Mouse (Mus musculus) left cerebral cortex, adult 2 months (tissue): Measurements from ENCODE around the gene Mcat. TPM values are rescaled to one million over a fixed set of nuclear protein-coding genes. Genes with fewer than 3 reads are reported as not detected.

Experiments used
- DNase-seq, 2 experiments: peaks; one replicate each; pipeline ENCODE4 v3.0.0; 2021 to 2022; ENCODE audit warnings: low spot score in 2 of 2, mixed read lengths in 1 of 2; ENCODE audit errors: extremely low spot score in 1 of 2
- H3K27ac ChIP-seq: fragments of 200-600 bp; 2 replicates; pipeline ENCODE4 v1.8.1; 2022
- H3K4me3 ChIP-seq: fragments of 200-600 bp; 2 replicates; pipeline ENCODE4 v1.8.1; 2022
- CTCF ChIP-seq: fragments of 200-600 bp; IDR thresholded peaks from 2 replicates; pipeline ENCODE4 v1.8.1; 2022; ENCODE audit warnings: antibody characterized with exemption, mild to moderate bottlenecking, moderate library complexity
- intact Hi-C: fragments of 180-260 bp; cut with DNase I; formaldehyde crosslinking; loops from one replicate; pipeline ENCODE4 v1.15.1; 2025
- total RNA-seq, 2 experiments: library from RNA; stranded (reverse); gene quantifications; 2 replicates each; pipeline ENCODE4 v1.2.3; 2021

The Mcat gene
- total RNA-seq, 2 experiments from 2014 or later: 19.0 to 26.9 TPM

- intact Hi-C loops: no loop called here
- TF ChIP-seq CTCF: no peak
- no peak overlapping the region for H3K4me3 ChIP-seq
- H3K27ac ChIP-seq: no peak overlapping the region
- DNase-seq: no peak
Measured at GRCm38 (mm10) chr15:83573606-83574005, 10.0 kb upstream of the Mcat start.

GRCm38 (mm10) chr15:83572132-83572531, 8.5 kb upstream of the Mcat start:
- Histone ChIP-seq H3K27ac (no peak overlapping the region), H3K4me3 (no peak overlapping the region)
- intact Hi-C loops: no loop called here
- no peak for TF ChIP-seq CTCF
- no peak for DNase-seq

- no peak for TF ChIP-seq CTCF
- DNase-seq: no peak
- Histone ChIP-seq H3K27ac (no peak overlapping the region), H3K4me3 (no peak overlapping the region)
- intact Hi-C loops: no loop called here
Measured at GRCm38 (mm10) chr15:83571636-83572035, 8.0 kb upstream of the Mcat start.

GRCm38 (mm10) chr15:83570641-83571040, 7.1 kb upstream of the Mcat start:
- no peak for DNase-seq
- Histone ChIP-seq H3K4me3 (no peak overlapping the region), H3K27ac (no peak overlapping the region)
- peak; percentile 25 for TF ChIP-seq CTCF
- intact Hi-C loops: no loop called here

- intact Hi-C loops: no loop called here
- Histone ChIP-seq H3K27ac (no peak overlapping the region), H3K4me3 (no peak overlapping the region)
- TF ChIP-seq CTCF: no peak
- DNase-seq: no peak
Measured at GRCm38 (mm10) chr15:83569682-83570081, 6.1 kb upstream of the Mcat start.

GRCm38 (mm10) chr15:83568544-83568943, 5.0 kb upstream of the Mcat start:
- intact Hi-C loops: no loop called here
- DNase-seq: no peak
- Histone ChIP-seq H3K27ac (no peak overlapping the region), H3K4me3 (no peak overlapping the region)
- no peak for TF ChIP-seq CTCF

GRCm38 (mm10) chr15:83567728-83568127, 4.1 kb upstream of the Mcat start:
- Histone ChIP-seq H3K27ac (no peak overlapping the region), H3K4me3 (no peak overlapping the region)
- no peak for DNase-seq
- TF ChIP-seq CTCF: no peak
- intact Hi-C loops: no loop called here

GRCm38 (mm10) chr15:83566006-83566405, 2.4 kb upstream of the Mcat start:
- TF ChIP-seq CTCF: no peak
- no peak overlapping the region for H3K27ac ChIP-seq
- intact Hi-C loops: no loop called here
- DNase-seq: no peak
- no peak overlapping the region for H3K4me3 ChIP-seq

- no peak overlapping the region for H3K27ac ChIP-seq
- H3K4me3 ChIP-seq: no peak overlapping the region
- intact Hi-C loops: no loop called here
- no peak for TF ChIP-seq CTCF
- no peak for DNase-seq
Measured at GRCm38 (mm10) chr15:83565434-83565833, 1.8 kb upstream of the Mcat start.

GRCm38 (mm10) chr15:83563857-83564651, 467 bp upstream of the Mcat start:
- intact Hi-C loops: no loop called here
- no peak for TF ChIP-seq CTCF
- no peak for DNase-seq
- peak overlapping the region; percentile 23 for H3K4me3 ChIP-seq
- H3K27ac ChIP-seq: peak overlapping the region; percentile 42; the same call in 1 of the 2 replicates

- DNase-seq: peak; percentile 33 to 63
- Histone ChIP-seq H3K27ac (no peak overlapping the region), H3K4me3 (no peak overlapping the region)
- intact Hi-C loops: no loop called here
- no peak for TF ChIP-seq CTCF
Measured at GRCm38 (mm10) chr15:83562626-83563270, 839 bp downstream of the Mcat start.

GRCm38 (mm10) chr15:83560941-83561477, 2.6 kb downstream of the Mcat start:
- Histone ChIP-seq H3K4me3 (no peak overlapping the region), H3K27ac (no peak overlapping the region)
- no peak for TF ChIP-seq CTCF
- intact Hi-C loops: no loop called here
- no peak for DNase-seq
